Mouse (Mus musculus): ENCODE data around the gene Ubd.

DNA sequence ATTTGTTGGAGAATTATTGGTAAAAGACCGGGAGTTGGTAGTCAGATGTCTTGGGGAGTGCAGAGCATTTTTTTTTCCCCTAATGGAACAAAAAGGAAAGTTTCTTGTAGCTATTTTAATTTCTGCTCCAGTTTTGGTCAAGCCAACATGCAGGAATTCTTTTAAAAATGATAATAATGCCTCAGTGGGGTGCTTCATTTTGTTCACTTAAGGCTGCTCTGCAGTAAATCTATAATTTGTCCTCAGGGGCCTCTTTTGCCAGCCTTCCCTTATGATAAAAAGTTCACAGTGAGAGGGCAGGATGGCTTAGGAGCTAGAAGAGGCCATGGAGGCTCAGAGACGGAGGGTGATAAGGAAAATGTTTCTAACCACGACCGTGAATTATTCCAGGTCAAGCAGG lies 26.2 kb downstream of the Ubd start, which contains the start of gene Olfr96:
- TF ChIP-seq CTCF (IDR thresholded peaks at IDR 0.05) (no peak), EP300 (IDR thresholded peaks at IDR 0.05) (no peak)
